Mouse (Mus musculus) cortical plate, adult 2 months (tissue): ENCODE results near the gene Pon2.

ENCODE experiments used
- CTCF ChIP-seq: fragments of 200-500 bp; IDR thresholded peaks from 2 replicates; pipeline ENCODE4 v1.5.1; 2011; ENCODE audit warnings: mild to moderate bottlenecking, control low read depth, low read length; ENCODE audit not compliant: insufficient read depth; ENCODE audit errors: extremely low read depth
- POLR2A ChIP-seq: fragments of 200-500 bp; IDR thresholded peaks from 2 replicates; pipeline ENCODE4 v1.6.1; 2011; ENCODE audit warnings: mild to moderate bottlenecking, low read length, control low read depth; ENCODE audit not compliant: insufficient read depth; ENCODE audit errors: extremely low read depth

DNA sequence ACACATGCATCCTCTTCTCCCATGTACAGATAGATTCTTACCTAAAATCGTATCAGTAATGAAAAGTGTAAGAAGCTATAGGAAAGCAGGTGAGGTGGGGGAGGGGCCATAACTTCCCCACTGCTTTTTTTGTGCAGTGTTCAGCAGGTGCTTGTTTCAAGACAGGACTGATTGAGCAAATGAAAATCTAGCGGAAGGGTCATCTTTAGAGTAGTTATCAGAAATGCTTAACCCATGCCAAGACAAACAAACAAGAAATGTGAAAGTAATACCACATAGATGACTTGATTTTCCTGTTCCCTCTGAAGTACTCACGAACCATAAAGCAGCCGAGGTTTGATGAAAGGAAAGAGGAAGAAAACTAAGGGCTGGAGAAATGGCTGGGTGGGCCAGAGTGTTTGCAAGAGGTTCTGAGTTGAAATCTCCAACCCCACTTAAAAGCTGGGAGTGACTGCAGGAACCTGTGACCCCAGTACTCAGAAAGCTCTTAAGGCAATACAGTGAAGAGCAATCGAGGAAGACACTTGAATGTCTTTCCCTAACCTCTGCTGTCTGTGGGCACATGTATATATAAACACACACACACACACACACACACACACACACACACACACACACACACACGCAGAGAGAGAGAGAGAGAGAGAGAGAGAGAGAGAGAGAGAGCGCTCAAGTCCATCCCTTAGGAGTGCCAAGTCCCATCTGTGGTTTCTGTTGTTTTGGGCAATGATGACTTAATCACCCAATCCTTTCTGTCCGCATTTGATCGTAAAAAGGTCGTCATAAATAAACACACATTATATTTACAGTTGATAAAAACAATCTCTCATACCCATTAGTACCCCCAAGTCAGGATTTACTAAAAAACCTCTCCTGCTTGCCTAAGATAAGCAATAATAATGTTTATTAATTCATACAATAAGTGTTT, 35.7 kb downstream of the Pon2 start:
- TF ChIP-seq CTCF (no peak), POLR2A (no peak)
